Mouse (Mus musculus): ENCODE data around the gene Thy1.

The Thy1 gene

GRCm38 (mm10) chr9:44083392-44084121 lies 40.4 kb downstream of the Thy1 start:
- DNase-seq (ENCODE audit: low spot score) = no peak

- DNase-seq (ENCODE audit: low spot score) = no peak
These were observed 41.1 kb downstream of the Thy1 start for GRCm38 (mm10) chr9:44084236-44084635.

- DNase-seq (ENCODE audit: low spot score) = peak; percentile 97
These were observed 41.6 kb downstream of the Thy1 start for GRCm38 (mm10) chr9:44084659-44085229.

GRCm38 (mm10) chr9:44085276-44085675 lies 42.1 kb downstream of the Thy1 start:
- DNase-seq (ENCODE audit: low spot score) = no peak

GRCm38 (mm10) chr9:44085741-44086665 lies 42.8 kb downstream of the Thy1 start:
- DNase-seq (ENCODE audit: low spot score) = no peak

- no peak for DNase-seq (ENCODE audit: low spot score)
These were observed 43.8 kb downstream of the Thy1 start for GRCm38 (mm10) chr9:44086960-44087359.

- no peak for DNase-seq (ENCODE audit: low spot score)
These were observed 44.7 kb downstream of the Thy1 start for GRCm38 (mm10) chr9:44087761-44088455.

GRCm38 (mm10) chr9:44088877-44089608 lies 45.9 kb downstream of the Thy1 start:
- no peak for DNase-seq (ENCODE audit: low spot score)

GRCm38 (mm10) chr9:44093612-44094503 lies 50.7 kb downstream of the Thy1 start:
- DNase-seq (ENCODE audit: low spot score) = peak; percentile 79

GRCm38 (mm10) chr9:44094737-44095136 lies 51.6 kb downstream of the Thy1 start:
- no peak for DNase-seq (ENCODE audit: low spot score)

GRCm38 (mm10) chr9:44095781-44096180 lies 52.6 kb downstream of the Thy1 start:
- DNase-seq (ENCODE audit: low spot score) = no peak

GRCm38 (mm10) chr9:44096536-44096935 lies 53.4 kb downstream of the Thy1 start:
- DNase-seq (ENCODE audit: low spot score) = no peak
